Mouse (Mus musculus): ENCODE measurements at regions not wholly inside any gene's neighbourhood (a gene's known extent, or its start where the extent isn't known, plus 50 kb on each side); places are given as distances from the start of the nearest gene placed in this dataset.

- DNase-seq (ENCODE audit: extremely low spot score), result no peak
Observed at GRCm38 (mm10) chr1:184297001-184297740, 263.1 kb upstream of the 1700056E22Rik start.

- DNase-seq (ENCODE audit: extremely low spot score), result no peak
Observed at GRCm38 (mm10) chr1:184291129-184291528, 257.0 kb upstream of the 1700056E22Rik start.

- no peak for DNase-seq (ENCODE audit: extremely low spot score)
Observed at GRCm38 (mm10) chr1:184289733-184290416, 255.8 kb upstream of the 1700056E22Rik start.

GRCm38 (mm10) chr1:184281768-184282167 lies 247.7 kb upstream of the 1700056E22Rik start:
- DNase-seq (ENCODE audit: extremely low spot score), result no peak

GRCm38 (mm10) chr1:184279263-184279662 lies 245.2 kb upstream of the 1700056E22Rik start:
- DNase-seq (ENCODE audit: extremely low spot score), result peak; percentile 14

- no peak for DNase-seq (ENCODE audit: extremely low spot score)
Observed at GRCm38 (mm10) chr1:184277001-184277400, 242.9 kb upstream of the 1700056E22Rik start.

- DNase-seq (ENCODE audit: extremely low spot score), result no peak
Observed at GRCm38 (mm10) chr1:184275877-184276276, 241.8 kb upstream of the 1700056E22Rik start.

- no peak for DNase-seq (ENCODE audit: extremely low spot score)
Observed at GRCm38 (mm10) chr1:184275396-184275795, 241.3 kb upstream of the 1700056E22Rik start.

- no peak for DNase-seq (ENCODE audit: extremely low spot score)
Observed at GRCm38 (mm10) chr1:184274704-184275103, 240.6 kb upstream of the 1700056E22Rik start.

- no peak for DNase-seq (ENCODE audit: extremely low spot score)
Observed at GRCm38 (mm10) chr1:184273722-184274121, 239.6 kb upstream of the 1700056E22Rik start.

GRCm38 (mm10) chr1:184271254-184271653 lies 237.2 kb upstream of the 1700056E22Rik start:
- DNase-seq (ENCODE audit: extremely low spot score), result no peak

GRCm38 (mm10) chr1:184266051-184266450 lies 231.9 kb upstream of the 1700056E22Rik start:
- DNase-seq (ENCODE audit: extremely low spot score), result peak; percentile 68

- DNase-seq (ENCODE audit: extremely low spot score), result no peak
Observed at GRCm38 (mm10) chr1:184262975-184263374, 228.9 kb upstream of the 1700056E22Rik start.

- DNase-seq (ENCODE audit: extremely low spot score), result no peak
Observed at GRCm38 (mm10) chr1:184261385-184261727, 227.3 kb upstream of the 1700056E22Rik start.

- DNase-seq (ENCODE audit: extremely low spot score), result no peak
Observed at GRCm38 (mm10) chr1:184260722-184261384, 226.8 kb upstream of the 1700056E22Rik start.

- no peak for DNase-seq (ENCODE audit: extremely low spot score)
Observed at GRCm38 (mm10) chr1:184259853-184260252, 225.8 kb upstream of the 1700056E22Rik start.

- DNase-seq (ENCODE audit: extremely low spot score), result no peak
Observed at GRCm38 (mm10) chr1:184257356-184257755, 223.3 kb upstream of the 1700056E22Rik start.

GRCm38 (mm10) chr1:184254951-184255350 lies 220.8 kb upstream of the 1700056E22Rik start:
- DNase-seq (ENCODE audit: extremely low spot score), result no peak

GRCm38 (mm10) chr1:184244730-184245488 lies 210.8 kb upstream of the 1700056E22Rik start:
- DNase-seq (ENCODE audit: extremely low spot score), result no peak

GRCm38 (mm10) chr1:184244296-184244695 lies 210.2 kb upstream of the 1700056E22Rik start:
- DNase-seq (ENCODE audit: extremely low spot score), result no peak

GRCm38 (mm10) chr1:184241846-184242245 lies 207.7 kb upstream of the 1700056E22Rik start:
- no peak for DNase-seq (ENCODE audit: extremely low spot score)

Data from embryo, embryonic 9.5 days (tissue).